Mouse (Mus musculus): ENCODE measurements at regions not wholly inside any gene's neighbourhood (a gene's known extent, or its start where the extent isn't known, plus 50 kb on each side); places are given as distances from the start of the nearest gene placed in this dataset.

GRCm38 (mm10) chr5:43146928-43147327 is 86.0 kb upstream of the Cpeb2 start:
- Histone ChIP-seq H3K4me1 (replicated peaks; ENCODE audit: control insufficient read depth, insufficient read depth, low read length) (no peaks in the 10 kb centered on the region), H3K27ac (ENCODE audit: low read depth, low read length) (no peak overlapping the region), H3K4me3 (ENCODE audit: low read depth, low read length) (no peak overlapping the region), H3K9me3 (ENCODE audit: control insufficient read depth, low read length) (no peaks in the 10 kb centered on the region), H3K36me3 (ENCODE audit: control insufficient read depth, insufficient read depth, low read length) (no peaks in the 10 kb centered on the region), H3K4me2 (replicated peaks; ENCODE audit: low read depth, low read length) (no peak overlapping the region), H3K9ac (ENCODE audit: low read depth, low read length) (no peak overlapping the region), H3K27me3 (ENCODE audit: control insufficient read depth, insufficient read depth, low read length) (no peaks in the 10 kb centered on the region)
- ATAC-seq (ENCODE audit: low FRiP score) (no peak), DNase-seq (ENCODE audit: low spot score) (no peak)
- 88% methylated on average over 2 of the region's 2 CpGs for WGBS

GRCm38 (mm10) chr5:43148486-43148885 is 84.5 kb upstream of the Cpeb2 start:
- DNase-seq (ENCODE audit: low spot score): no peak
- H3K4me2 ChIP-seq (replicated peaks; ENCODE audit: low read depth, low read length): no peak overlapping the region
- no peak overlapping the region for H3K9ac ChIP-seq (ENCODE audit: low read depth, low read length)
- 60% methylated on average over 9 of the region's 9 CpGs for WGBS
- no peak overlapping the region for H3K27ac ChIP-seq (ENCODE audit: low read depth, low read length)
- H3K4me1 ChIP-seq (replicated peaks; ENCODE audit: control insufficient read depth, insufficient read depth, low read length): no peaks in the 10 kb centered on the region
- no peaks in the 10 kb centered on the region for H3K36me3 ChIP-seq (ENCODE audit: control insufficient read depth, insufficient read depth, low read length)
- H3K27me3 ChIP-seq (ENCODE audit: control insufficient read depth, insufficient read depth, low read length): no peaks in the 10 kb centered on the region
- H3K4me3 ChIP-seq (ENCODE audit: low read depth, low read length): no peak overlapping the region
- H3K9me3 ChIP-seq (ENCODE audit: control insufficient read depth, low read length): no peaks in the 10 kb centered on the region
- no peak for ATAC-seq (ENCODE audit: low FRiP score)

DNA sequence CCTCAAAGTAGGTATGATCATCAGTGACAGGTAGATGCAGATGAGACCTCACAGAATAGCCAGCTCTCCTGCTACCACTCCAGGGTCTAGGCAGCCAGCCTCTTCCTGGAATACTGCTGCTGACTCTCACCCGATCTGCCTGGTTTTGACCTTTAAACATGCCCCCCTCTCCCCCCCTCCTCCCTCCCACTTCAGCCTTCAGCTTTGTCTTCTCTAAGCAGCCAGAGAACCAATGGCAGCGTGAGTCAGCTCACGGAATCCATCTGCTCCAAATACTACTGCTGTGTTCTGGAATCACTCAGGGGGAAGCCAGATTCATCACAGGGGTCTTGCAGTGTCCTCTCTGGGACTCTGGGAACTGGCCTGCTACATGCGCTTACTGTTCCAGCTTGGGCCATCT is 83.4 kb upstream of the Cpeb2 start:
- ATAC-seq (ENCODE audit: low FRiP score) (peak; percentile 36; the same call in 1 of the 2 replicates), DNase-seq (ENCODE audit: low spot score) (peak; percentile 18)
- no peaks in the 10 kb centered on the region for H3K4me1 ChIP-seq (replicated peaks; ENCODE audit: control insufficient read depth, insufficient read depth, low read length)

GRCm38 (mm10) chr5:43151099-43151774 is 81.7 kb upstream of the Cpeb2 start:
- Histone ChIP-seq H3K27me3 (ENCODE audit: control insufficient read depth, insufficient read depth, low read length) (no peaks in the 10 kb centered on the region), H3K4me1 (replicated peaks; ENCODE audit: control insufficient read depth, insufficient read depth, low read length) (no peaks in the 10 kb centered on the region), H3K36me3 (ENCODE audit: control insufficient read depth, insufficient read depth, low read length) (no peaks in the 10 kb centered on the region), H3K9me3 (ENCODE audit: control insufficient read depth, low read length) (no peaks in the 10 kb centered on the region), H3K4me3 (ENCODE audit: low read depth, low read length) (no peak overlapping the region), H3K27ac (ENCODE audit: low read depth, low read length) (no peak overlapping the region), H3K4me2 (replicated peaks; ENCODE audit: low read depth, low read length) (no peak overlapping the region), H3K9ac (ENCODE audit: low read depth, low read length) (no peak overlapping the region)
- DNase-seq (ENCODE audit: low spot score) (no peak), ATAC-seq (ENCODE audit: low FRiP score) (no peak)
- whole genome bisulfite sequencing: 75% methylated on average over 3 of the region's 3 CpGs

More for the DNA sequence above, 83.4 kb upstream of the Cpeb2 start:
- Histone ChIP-seq H3K36me3 (ENCODE audit: control insufficient read depth, insufficient read depth, low read length) (no peaks in the 10 kb centered on the region), H3K9ac (ENCODE audit: low read depth, low read length) (no peak overlapping the region), H3K4me2 (replicated peaks; ENCODE audit: low read depth, low read length) (no peak overlapping the region), H3K4me3 (ENCODE audit: low read depth, low read length) (no peak overlapping the region), H3K27ac (ENCODE audit: low read depth, low read length) (no peak overlapping the region), H3K27me3 (ENCODE audit: control insufficient read depth, insufficient read depth, low read length) (no peaks in the 10 kb centered on the region), H3K9me3 (ENCODE audit: control insufficient read depth, low read length) (no peaks in the 10 kb centered on the region)
- 32% methylated on average over 4 of the region's 4 CpGs for WGBS

DNA sequence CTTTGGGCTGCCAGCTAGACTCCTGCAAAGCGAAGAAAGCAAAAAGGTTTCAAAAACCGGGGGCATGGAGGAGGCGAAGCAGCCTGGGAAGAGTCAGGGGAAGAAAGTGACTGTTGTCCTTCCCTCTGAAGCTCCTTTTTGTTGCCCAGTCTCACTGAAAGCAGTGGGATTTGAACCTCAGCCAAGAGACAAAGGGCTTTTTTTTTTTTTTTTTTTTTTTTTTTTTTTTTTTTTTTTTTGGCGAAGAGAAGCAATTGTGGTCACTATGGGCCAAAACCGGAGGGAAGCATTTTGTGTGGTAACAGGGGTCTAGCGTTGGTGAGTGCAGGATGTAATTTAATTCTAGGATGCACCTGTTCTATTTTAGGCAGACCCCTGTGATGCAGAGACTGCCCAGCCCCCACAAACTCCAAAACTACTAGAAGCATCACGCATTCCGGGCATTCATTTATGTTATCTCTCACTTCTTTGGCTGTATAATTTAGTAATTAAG is 80.8 kb upstream of the Cpeb2 start:
- Histone ChIP-seq H3K27ac (ENCODE audit: low read depth, low read length) (no peak overlapping the region), H3K4me1 (replicated peaks; ENCODE audit: control insufficient read depth, insufficient read depth, low read length) (no peaks in the 10 kb centered on the region), H3K4me2 (replicated peaks; ENCODE audit: low read depth, low read length) (no peak overlapping the region), H3K36me3 (ENCODE audit: control insufficient read depth, insufficient read depth, low read length) (no peaks in the 10 kb centered on the region), H3K9me3 (ENCODE audit: control insufficient read depth, low read length) (no peaks in the 10 kb centered on the region), H3K4me3 (ENCODE audit: low read depth, low read length) (no peak overlapping the region), H3K9ac (ENCODE audit: low read depth, low read length) (no peak overlapping the region), H3K27me3 (ENCODE audit: control insufficient read depth, insufficient read depth, low read length) (no peaks in the 10 kb centered on the region)
- ATAC-seq (ENCODE audit: low FRiP score): no peak
- WGBS: 42% methylated on average over 8 of the region's 8 CpGs
- DNase-seq (ENCODE audit: low spot score): no peak

- no peak for ATAC-seq (ENCODE audit: low FRiP score)
- WGBS: 57% methylated on average over 1 of the region's 1 CpGs
Measured at GRCm38 (mm10) chr5:43152881-43153280, 80.1 kb upstream of the Cpeb2 start.

DNA sequence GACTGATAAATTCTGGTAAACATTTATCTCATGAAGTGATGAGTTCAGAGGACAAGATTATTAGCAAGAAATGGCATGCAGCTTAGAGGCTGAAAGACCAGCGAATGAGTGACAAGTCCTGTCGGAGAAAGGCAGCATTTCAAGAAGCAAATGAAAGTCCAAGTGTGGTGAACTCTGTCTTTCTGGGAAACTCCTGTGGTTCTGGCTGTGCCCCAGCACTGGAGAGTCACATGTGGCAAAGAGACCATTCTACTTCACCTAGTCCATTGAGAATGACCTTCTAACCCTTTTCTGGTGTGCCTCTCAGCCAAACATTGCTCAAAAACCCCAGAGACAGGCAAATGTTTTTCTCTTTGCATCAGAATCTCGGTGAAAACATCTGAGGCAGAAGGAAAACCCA is 76.2 kb upstream of the Cpeb2 start:
- Histone ChIP-seq H3K27me3 (ENCODE audit: control insufficient read depth, insufficient read depth, low read length) (no peaks in the 10 kb centered on the region), H3K4me1 (replicated peaks; ENCODE audit: control insufficient read depth, insufficient read depth, low read length) (no peaks in the 10 kb centered on the region), H3K4me3 (ENCODE audit: low read depth, low read length) (no peak overlapping the region), H3K9ac (ENCODE audit: low read depth, low read length) (no peak overlapping the region), H3K27ac (ENCODE audit: low read depth, low read length) (no peak overlapping the region), H3K36me3 (ENCODE audit: control insufficient read depth, insufficient read depth, low read length) (no peaks in the 10 kb centered on the region), H3K9me3 (ENCODE audit: control insufficient read depth, low read length) (no peaks in the 10 kb centered on the region), H3K4me2 (replicated peaks; ENCODE audit: low read depth, low read length) (no peak overlapping the region)
- ATAC-seq (ENCODE audit: low FRiP score): no peak
- 85% methylated on average over 3 of the region's 3 CpGs for WGBS
- DNase-seq (ENCODE audit: low spot score): no peak

More at GRCm38 (mm10) chr5:43152881-43153280, 80.1 kb upstream of the Cpeb2 start:
- Histone ChIP-seq H3K4me2 (replicated peaks; ENCODE audit: low read depth, low read length) (no peak overlapping the region), H3K36me3 (ENCODE audit: control insufficient read depth, insufficient read depth, low read length) (no peaks in the 10 kb centered on the region), H3K27ac (ENCODE audit: low read depth, low read length) (no peak overlapping the region), H3K9me3 (ENCODE audit: control insufficient read depth, low read length) (no peaks in the 10 kb centered on the region), H3K9ac (ENCODE audit: low read depth, low read length) (no peak overlapping the region), H3K4me1 (replicated peaks; ENCODE audit: control insufficient read depth, insufficient read depth, low read length) (no peaks in the 10 kb centered on the region), H3K27me3 (ENCODE audit: control insufficient read depth, insufficient read depth, low read length) (no peaks in the 10 kb centered on the region), H3K4me3 (ENCODE audit: low read depth, low read length) (no peak overlapping the region)
- no peak for DNase-seq (ENCODE audit: low spot score)

GRCm38 (mm10) chr5:43160140-43160539 is 72.8 kb upstream of the Cpeb2 start:
- Histone ChIP-seq H3K4me1 (replicated peaks; ENCODE audit: control insufficient read depth, insufficient read depth, low read length) (no peaks in the 10 kb centered on the region), H3K4me3 (ENCODE audit: low read depth, low read length) (no peak overlapping the region), H3K9me3 (ENCODE audit: control insufficient read depth, low read length) (no peaks in the 10 kb centered on the region), H3K9ac (ENCODE audit: low read depth, low read length) (no peak overlapping the region), H3K4me2 (replicated peaks; ENCODE audit: low read depth, low read length) (no peak overlapping the region), H3K27me3 (ENCODE audit: control insufficient read depth, insufficient read depth, low read length) (no peaks in the 10 kb centered on the region), H3K27ac (ENCODE audit: low read depth, low read length) (no peak overlapping the region), H3K36me3 (ENCODE audit: control insufficient read depth, insufficient read depth, low read length) (no peaks in the 10 kb centered on the region)
- ATAC-seq (ENCODE audit: low FRiP score) (no peak), DNase-seq (ENCODE audit: low spot score) (no peak)
- WGBS: 87% methylated on average over 6 of the region's 6 CpGs

DNA sequence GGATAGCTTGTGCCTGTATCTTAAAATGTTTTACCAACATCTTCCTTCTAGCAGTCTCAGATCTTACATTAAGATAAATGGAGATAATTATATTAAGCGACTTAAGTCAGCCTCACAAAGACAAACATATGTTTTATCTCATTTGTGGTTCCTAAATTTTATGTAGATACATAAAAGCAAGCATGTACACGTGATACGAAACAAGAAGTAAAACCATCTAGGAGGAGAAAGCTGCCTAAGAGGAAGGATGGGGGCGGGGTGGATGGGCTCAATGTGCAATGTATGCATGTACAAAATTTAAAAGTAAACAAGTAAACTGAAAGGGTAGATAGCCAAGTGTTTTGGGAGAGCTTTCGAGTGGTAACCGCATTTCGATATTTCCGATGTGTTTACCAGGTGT is 51.5 kb upstream of the Cpeb2 start:
- H3K4me2 ChIP-seq (replicated peaks; ENCODE audit: low read depth, low read length): no peak overlapping the region
- no peaks in the 10 kb centered on the region for H3K36me3 ChIP-seq (ENCODE audit: control insufficient read depth, insufficient read depth, low read length)
- H3K9me3 ChIP-seq (ENCODE audit: control insufficient read depth, low read length): no peaks in the 10 kb centered on the region
- no peak overlapping the region for H3K27ac ChIP-seq (ENCODE audit: low read depth, low read length)
- no peak overlapping the region for H3K4me3 ChIP-seq (ENCODE audit: low read depth, low read length)
- 89% methylated on average over 8 of the region's 8 CpGs for WGBS
- no peaks in the 10 kb centered on the region for H3K27me3 ChIP-seq (ENCODE audit: control insufficient read depth, insufficient read depth, low read length)
- H3K4me1 ChIP-seq (replicated peaks; ENCODE audit: control insufficient read depth, insufficient read depth, low read length): no peaks in the 10 kb centered on the region
- DNase-seq (ENCODE audit: low spot score) (no peak), ATAC-seq (ENCODE audit: low FRiP score) (no peak)
- no peak overlapping the region for H3K9ac ChIP-seq (ENCODE audit: low read depth, low read length)

Measured in hindbrain, embryonic 11.5 days (tissue).